Mouse (Mus musculus) lung, postnatal 10 days (tissue): ENCODE data around the gene Epb41l2.

Experiments used
- DNase-seq: peaks from one replicate; pipeline ENCODE4 v3.0.0; 2021

Gene Epb41l2

DNA sequence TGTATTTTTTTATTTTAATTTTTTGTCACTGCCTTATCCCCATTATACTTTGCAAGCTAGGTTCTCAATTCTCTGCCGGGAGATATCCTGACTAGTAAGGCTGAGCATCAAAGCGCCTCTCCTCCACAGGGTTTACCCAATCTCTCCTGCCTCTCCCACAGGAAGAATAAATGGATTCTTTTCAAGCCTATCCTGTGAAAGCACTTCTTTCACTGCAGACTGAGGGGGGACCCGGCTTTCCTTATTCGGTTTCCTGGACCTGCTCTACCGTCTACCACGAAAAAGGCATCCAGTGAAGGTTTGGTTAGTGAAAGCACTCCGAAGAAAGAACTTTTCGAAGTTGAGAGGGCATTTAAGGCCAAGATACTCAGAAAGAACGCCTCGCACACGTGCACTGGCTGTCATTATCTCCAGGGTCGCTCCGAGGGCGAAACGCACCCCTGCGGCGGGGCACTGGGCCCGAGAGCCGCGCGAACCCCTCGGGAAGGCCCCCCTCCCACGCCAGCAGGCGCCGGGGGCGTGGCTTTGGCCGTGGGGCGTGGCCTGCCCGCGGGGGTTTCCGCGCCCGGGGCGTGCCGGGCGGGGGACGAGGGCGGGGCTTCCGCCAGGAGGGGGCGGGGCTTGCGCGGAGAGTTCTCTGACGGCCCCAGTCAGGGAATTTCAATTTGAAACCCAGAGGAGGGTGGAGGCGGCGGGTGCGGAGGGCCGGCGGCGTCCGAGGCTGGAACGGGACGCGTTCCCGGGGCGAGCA lies at the start of gene Epb41l2:
TSS of gene Epb41l2 (plus strand) at position 591 of the 751 bp plus-strand sequence.
- DNase-seq, result peak; percentile 95

DNA sequence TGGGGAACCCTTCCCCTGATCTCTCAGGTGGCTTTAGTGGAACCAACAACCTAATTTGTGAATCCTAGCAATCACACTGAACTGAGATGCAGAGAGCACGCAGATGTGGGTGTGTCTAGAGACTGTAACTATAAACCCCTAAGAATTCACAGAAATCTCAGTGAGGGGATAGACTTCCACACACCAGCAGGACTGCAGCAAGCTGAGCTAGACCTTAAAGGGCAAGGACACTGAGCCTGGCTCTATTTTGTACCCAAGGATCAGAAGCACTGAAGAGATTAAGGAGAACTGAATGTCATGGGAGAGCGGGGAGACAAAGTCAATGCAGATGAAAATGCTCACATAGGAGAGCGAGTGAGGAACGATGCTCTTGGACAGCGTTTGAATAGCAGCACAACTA lies 49.6 kb upstream of the Epb41l2 start:
- no peak for DNase-seq

DNA sequence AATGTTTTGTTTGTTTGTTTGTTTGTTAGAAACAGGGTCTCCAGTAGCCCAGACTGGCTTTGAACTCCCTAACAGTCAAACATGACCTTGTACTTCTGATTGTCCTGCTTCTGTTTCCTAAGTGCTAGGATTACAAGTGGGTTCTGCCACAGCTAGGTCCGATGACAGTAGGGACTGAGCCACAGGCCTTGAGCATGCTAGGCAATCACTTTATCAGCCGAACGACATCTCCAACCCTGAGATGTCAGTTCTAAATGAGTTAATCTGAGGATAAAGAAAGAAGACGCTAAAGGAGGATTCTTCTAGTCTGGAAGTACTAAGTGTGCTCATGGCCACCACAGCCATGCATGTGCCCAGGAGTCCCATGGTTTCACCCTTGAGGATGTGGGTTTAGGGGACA lies 48.9 kb upstream of the Epb41l2 start:
- no peak for DNase-seq

DNA sequence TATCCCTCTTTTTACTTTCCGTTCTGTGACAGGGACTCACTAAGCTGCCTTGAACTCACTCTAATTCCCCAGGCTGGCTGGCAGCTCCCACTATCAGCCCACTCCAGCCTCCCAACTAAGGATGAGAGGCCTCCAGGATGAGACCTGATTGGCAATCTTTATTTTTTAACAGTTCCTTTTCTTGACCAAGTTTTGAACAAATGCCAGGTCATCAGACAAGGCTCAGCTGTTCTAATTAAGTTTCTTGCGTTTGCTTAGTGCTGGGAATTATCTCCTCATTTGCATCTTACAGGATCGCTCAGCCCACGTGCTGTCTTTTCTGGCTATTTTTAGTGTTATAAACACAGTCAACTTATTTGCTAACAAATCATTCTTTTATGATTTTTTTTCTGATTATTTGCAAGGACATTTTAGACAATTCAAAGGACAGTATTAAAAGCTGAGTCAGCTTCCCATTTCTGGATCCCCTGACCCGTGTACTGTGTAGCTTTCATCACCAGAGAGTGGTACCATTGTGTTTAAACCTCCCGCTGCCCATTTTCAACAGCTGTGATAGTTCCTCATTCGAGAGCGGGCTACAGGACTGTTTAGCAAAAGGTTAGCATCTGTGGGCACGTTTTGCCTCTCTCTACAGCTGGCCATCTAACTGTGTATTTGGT lies 47.9 kb upstream of the Epb41l2 start:
- DNase-seq, result no peak

DNA sequence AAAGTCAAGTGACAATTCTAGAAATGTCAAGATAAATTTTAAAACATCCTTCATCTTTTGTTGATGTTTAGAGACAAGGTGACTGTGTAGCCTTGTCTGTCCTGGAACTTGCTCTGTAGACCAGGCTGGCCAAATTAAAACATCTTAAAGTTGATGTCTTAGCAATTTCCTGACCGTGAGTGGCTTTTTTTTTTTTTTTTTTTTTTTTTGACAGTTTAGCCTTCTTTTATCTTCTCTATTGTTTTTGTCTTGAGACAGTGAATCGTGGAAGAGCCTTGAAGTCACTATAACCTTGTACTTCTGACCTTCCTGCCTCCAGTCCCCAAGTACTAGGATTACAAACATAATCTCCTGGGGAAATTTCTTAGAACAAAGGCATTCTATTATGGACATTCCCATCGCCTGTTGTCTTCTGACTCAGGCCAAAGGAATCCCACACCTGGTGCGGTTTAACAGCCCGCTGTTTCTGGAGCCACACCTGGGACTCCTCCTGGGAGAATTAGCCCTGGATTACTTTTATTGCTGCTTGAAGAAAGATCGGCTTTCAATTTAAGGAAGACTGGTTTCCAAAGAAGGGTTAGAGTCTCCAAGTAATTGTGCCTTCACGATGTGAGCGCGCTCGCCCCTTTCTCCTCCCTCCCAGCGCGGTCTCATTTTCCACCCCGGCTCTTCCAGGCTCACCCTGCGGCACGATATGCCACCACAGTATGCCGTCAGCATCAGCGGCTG lies 45.6 kb upstream of the Epb41l2 start:
- no peak for DNase-seq

DNA sequence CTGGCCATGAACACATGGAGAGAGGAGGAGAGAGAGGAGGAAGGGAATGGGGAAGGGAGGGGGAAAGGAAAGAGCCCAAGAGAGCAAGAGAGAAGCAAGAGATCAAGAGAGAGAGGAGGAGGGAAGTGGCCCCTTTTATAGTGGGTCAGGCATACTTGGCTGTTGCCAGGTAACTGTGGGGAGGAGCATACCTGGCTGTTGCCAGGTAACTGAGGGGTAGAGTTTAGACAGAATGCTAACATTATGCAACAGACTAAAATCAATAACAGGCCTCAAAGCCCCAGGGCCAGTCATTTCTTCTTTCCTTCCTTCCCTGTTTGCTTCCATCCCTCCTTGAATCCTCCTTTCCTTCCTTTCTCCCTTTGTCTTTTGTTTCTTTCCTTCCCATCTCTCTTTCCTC lies 41.9 kb upstream of the Epb41l2 start:
- no peak for DNase-seq

DNA sequence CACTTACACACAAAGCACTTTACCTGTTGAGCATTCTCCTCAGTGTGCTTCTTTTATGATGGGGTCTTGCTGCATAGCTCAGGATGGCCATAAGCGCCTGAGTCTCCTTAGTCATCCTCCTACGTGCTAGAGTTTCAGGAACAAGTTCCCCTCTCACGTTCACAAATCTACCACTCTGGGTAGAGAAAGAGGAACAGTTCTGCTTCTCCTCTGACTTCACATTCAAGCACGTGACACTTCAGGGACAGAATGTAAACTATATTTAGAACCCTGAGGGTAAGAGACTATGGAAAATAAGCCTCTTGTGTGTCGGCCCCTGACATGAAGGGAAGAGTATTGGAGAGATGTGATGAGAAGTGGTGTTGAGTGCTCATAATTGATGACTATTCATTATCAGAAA lies 41.2 kb upstream of the Epb41l2 start:
- no peak for DNase-seq

DNA sequence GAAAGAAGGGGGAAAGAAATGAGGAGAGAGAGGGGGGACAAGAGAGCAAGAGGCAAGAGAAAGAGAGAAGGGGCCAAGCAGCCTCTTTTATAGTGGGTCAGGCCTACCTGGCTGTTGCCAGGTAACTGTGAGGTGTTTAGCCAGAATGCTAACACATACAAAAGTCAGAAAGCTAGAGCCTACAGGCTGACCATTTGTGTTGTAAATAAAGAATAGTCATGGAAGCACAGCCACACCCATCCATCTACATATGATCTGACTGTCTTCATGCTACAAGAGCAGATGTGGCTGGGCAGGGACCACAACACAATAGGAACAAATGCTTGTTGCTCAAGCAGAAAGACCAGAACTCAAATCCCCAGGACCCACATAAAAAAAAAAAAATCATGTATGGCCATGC lies 40.1 kb upstream of the Epb41l2 start:
- DNase-seq, result no peak

DNA sequence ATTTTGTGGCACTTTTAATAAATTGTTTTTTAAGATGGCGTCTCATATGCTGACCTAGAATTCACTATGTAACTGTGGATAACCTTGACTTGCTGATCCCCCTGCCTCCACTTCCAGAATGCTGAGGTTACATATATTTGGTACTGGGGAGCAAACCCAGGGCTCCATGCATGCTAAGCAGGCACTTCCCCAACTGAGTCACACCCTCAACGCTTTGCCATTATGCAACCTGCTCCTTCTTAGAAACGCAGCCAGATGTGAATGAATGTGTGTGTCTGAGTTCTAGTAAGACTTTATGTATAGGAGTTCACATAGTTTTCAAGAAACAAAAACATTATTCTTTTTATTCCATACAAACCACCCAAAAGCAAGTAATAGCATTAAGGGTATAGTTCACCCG lies 38.4 kb upstream of the Epb41l2 start:
- DNase-seq, result no peak

DNA sequence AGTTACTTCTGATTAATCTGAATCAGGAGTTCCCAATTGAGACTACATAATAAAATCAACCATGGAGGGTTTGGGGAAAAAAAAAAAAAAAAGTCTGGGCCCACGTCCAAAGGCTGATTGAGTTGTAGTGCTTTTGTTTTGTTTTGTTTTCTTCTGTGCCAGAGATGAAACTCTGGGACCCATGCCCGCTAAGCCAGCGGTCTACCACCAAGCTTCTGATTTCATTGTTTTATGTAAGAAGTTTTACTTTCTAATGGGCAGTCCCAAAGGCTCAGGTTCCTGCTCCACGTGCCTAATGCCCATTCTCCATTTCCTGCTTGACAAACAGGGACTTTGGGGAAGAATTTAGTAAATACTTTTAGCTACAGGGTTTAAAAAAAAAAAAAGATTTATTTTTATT lies 33.9 kb upstream of the Epb41l2 start:
- peak; percentile 75 for DNase-seq

DNA sequence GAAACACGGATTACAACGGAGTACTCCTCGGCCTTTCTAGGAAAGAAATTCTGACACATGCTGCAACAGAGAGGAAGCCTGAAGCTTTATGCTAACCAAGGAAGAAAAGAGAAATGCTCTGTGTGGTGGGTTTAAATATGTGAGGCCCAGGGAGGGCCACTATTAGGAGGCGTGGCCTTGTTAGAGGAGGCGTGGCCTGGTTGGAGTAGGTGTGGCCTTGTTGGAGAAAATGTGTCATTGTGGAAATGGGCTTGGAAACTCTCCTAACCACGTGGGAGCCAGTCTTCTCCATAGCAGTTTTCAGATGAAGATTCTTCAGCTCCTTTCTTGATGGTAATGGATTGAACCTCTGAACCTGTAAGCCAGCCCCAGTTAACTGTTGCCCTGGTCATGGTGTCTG lies 32.1 kb upstream of the Epb41l2 start:
- no peak for DNase-seq

DNA sequence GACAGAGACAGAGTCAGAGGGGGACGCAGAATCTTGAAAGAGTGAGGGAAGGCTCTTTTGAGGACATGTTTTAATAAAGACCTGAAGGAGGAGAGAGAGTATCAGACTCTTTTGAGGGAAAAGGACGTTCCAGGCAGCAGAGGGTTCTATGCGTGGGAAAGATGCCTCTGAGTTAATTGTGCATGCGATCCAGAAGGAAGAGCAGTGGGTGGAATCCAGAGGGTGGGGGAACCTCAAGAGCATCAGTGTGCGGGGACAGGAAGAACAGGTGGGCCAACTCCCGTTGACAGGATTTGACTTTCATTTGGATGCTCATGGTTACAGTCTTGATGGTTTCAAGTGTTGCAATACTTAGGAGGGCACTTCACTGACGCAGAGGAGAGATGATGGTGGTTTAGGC lies 29.5 kb upstream of the Epb41l2 start:
- no peak for DNase-seq

DNA sequence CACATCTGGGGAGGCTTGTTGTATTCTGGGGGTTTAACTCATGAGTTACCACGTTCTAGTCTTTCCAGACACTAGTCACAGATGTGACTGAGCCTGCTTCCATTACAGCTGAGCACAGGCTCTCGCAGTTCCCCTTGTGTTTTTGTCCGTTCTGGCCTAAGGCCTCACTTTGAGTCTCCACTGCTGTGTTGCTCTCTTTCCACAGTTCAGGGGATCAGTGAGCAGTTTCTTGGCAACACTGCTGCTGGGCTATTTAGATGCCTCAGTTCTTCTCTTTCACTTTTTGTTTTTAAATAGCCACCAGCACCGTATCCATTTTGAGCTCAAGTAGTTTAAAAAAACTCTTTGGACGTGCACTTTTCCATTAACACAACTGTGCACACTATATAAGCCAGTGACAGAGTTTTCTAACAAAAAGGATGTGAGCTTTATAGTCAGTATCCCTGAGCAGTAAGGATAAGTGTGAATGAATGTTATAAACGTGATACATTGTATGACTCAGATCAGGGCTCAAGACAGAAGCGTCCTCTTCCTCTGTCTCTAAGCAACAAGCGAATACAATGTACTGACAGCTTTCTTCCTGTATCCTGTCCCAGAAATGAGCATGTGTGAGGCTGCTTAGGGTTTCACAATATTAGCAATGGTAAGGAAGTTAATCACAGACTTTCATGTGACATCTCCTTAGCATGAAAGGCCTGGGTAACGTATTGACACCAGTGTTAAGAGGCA lies 28.1 kb upstream of the Epb41l2 start:
- DNase-seq, result peak; percentile 36

DNA sequence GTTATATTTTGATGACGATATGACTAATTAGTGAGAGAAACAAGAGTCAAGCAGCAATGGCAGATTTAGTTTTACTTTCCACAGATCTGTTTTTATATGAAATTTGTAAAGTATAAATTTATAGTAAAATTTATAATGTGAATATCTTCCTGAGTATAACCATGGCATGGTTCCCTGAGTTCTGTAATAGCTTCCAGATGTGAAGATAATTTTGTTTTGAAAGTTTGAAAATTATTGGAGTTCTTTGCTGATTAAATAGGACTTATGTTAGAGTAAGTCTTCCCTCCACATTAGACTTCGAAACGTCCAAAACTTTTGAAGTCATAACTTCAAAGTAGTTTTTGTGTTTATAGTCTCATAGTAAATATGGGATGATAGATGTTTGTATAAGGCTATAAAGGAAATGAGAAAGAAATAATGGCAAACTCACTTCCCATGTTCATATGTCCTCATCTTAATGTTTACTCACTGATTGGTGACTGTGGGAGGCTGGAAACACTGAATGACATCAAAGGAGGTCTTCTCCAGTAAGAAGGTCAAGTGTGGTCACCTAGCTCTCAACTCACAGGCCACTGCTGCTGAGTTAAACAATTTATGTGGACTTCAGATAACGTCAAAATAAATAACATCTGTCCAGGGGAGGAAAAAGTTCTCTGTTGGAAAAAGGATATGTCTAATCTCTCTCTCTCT lies 26.1 kb upstream of the Epb41l2 start:
- DNase-seq, result no peak

DNA sequence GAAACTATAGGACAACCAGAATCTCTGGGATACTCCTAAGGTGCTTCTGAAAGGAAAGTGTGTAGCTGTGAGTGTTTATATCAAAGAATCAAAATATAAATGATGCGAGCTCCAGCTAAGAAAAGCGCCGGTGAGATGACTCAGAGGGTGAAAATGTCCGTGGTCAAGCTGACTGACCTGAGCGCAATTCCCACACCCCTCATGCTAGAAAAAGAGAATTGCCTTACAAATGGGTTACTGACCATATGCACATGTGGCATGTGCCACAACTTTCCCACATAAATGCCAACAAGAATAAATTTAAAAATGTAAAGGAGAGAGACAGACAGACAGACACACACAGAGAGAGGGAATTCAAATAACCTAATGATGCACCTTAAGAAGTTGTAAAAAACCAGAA lies 18.9 kb upstream of the Epb41l2 start:
- no peak for DNase-seq

DNA sequence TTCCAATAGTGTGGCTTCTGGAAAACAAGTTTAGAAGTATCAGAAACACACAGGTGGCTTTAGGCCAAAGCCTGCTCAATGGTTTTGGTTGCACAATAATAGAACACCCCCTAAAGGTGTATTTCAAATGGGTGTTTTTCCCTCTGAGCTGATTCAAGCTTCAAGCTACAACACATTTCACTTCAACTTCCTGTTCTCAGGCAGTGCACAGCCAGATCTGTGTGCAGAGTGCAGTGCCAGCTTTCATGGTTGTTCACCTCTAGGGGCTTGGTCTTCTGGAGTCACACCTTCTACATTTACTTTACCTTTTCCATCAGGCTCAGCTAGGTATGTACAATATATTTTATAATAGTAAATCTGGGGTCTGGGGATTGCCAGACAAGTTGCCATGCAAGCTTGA lies 16.8 kb upstream of the Epb41l2 start:
- DNase-seq, result no peak

DNA sequence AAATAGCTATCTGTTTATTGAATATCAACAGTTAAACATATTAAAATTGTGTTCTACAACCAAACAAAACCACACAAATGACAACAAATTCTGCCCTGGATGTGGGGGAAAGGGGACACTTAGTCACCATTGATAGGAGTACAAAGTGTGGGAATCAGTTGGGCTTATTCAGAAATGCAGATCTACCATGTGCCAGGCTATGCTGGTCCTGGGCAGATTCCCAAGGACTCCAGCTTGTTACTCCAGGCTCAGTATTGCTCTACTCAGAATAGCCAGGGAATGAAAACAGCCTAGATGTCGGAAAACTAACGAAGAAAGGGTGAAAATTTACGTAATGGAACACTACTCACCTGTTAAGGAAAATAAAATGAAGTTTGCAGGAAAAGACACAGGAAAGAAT lies 5.7 kb upstream of the Epb41l2 start:
- DNase-seq, result no peak

DNA sequence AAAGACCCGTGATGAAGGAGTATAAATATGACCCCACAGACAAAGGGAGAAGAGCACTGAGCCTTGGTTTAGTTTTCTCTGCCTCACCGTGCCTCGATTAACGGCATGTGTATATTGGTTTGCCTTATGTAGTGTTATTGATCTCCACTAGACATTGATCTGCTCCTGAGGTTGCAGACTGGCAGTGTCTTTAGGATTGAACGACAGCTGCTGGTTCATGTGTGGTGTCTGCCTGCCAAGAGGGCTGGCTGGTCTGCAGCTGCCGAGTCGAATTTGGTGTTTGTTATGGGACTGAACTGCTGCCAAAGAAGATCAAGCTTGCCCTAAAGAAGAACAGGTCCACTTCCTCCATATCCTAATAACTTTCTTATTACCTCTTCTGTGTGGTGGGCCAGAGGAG lies 5.2 kb upstream of the Epb41l2 start:
- no peak for DNase-seq

DNA sequence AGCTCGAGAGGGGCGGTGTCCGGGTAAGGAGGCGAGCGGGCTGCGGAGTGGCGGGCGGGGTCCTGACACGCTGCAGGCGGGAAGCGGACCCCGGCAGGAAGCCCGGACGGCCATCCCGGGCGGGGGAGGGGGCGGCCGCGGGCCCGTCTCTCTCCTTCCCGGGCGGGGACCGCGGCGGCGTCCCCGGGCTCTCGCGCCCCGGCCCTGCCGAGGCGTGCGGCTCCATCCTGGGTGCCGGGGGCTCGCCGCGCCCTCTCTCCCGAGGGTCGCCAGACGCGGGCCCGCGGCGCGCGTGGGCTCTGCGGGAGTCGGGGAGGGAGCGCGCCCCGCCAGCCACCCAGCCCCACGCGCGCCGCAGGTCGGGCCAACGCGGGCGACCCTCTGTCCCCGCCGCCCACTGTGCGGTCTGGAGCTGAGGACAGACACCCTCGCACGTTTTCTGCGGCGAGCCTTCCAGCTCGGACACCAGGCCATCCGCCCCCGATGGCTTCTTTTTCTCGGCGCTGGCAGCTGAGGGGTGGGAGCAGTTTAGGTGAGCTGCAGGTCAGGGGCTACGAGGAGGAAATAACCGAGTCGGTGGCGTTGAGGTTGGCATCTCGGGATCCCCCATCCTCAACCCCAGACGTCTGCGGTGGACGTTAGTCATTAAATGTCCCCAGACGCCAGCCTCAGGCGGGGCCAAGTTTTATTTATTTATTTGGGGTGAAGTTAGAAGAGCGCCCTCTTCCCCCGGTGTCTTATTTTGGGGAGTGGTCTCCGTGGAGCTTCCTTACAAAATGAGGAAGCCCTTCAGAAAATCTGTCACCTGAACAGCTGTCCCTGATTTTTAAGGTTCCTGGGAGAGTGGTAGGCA lies 587 bp downstream of the Epb41l2 start:
- peak; percentile 36 for DNase-seq

DNA sequence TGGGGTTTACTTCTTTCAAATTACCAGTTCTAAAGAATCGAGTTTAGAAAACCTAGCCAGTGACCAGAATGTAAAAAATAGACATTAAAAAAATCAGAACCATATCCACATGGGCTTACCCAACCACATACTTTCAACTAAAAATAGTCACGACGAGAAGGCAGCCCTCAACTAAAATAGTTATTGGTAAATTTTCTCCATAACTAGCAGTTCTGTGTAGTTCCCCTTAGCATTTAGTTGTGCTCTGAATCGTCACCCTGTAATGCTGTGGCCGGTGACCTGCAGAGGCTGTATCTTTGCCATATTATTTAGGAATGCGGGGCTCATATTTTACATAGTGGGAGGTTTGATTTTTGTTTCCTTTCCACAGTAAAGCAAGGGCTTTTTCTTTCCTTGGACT lies 2.6 kb downstream of the Epb41l2 start:
- DNase-seq, result no peak

DNA sequence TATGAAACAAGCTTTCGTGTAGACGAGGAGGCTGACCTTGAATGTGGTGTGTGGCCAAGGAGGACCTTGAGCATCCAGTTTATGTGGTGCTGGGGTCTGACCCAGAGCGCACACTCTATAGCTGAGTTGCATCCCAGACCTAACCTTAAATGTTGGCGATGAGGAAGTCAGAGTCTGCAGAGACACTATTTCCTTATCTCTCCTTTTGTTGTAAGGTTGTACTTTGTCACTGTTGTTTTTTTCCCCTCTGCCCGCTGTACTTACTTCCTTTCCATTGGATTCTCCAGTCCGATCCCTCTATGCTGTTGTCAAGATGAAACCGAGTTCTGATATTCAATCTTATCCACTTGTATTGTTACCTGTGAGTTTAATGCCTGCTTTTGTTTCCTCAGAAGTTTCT lies 5.6 kb downstream of the Epb41l2 start:
- DNase-seq, result no peak

DNA sequence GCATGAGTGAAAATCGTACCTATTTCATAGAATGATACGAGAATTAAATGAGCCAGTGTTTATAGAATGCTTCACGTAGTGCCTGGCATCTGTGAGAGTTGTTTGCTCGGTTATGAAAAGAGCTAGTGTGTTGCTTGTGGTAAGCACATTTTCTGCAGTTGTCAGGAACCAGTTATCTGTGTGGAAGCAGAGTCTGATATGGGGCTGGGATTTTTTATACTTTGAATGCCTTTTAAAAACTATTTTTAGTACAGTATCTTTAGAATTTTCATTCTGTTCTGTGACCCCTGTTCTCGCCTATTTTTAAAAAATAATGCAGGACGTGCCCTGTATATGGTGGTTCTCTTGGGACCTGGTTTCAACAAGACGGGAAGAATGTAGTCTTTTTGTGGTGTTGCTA lies 6.1 kb downstream of the Epb41l2 start:
- no peak for DNase-seq
